Mouse (Mus musculus): ENCODE measurements around the gene Scrn1.

The Scrn1 gene

GRCm38 (mm10) chr6:54475926-54476667 lies 90.2 kb downstream of the Scrn1 start:
- DNase-seq (ENCODE audit: low read depth): no peak

- DNase-seq (ENCODE audit: low read depth): no peak
Observed at GRCm38 (mm10) chr6:54472846-54473715, 93.2 kb downstream of the Scrn1 start.

- DNase-seq (ENCODE audit: low read depth): no peak
Observed at GRCm38 (mm10) chr6:54471866-54472265, 94.4 kb downstream of the Scrn1 start.

- no peak for DNase-seq (ENCODE audit: low read depth)
Observed at GRCm38 (mm10) chr6:54467371-54467770, 98.9 kb downstream of the Scrn1 start.

GRCm38 (mm10) chr6:54464926-54465325 lies 101.4 kb downstream of the Scrn1 start:
- DNase-seq (ENCODE audit: low read depth): no peak

GRCm38 (mm10) chr6:54463701-54464458 lies 102.4 kb downstream of the Scrn1 start:
- DNase-seq (ENCODE audit: low read depth): no peak

- DNase-seq (ENCODE audit: low read depth): no peak
Observed at GRCm38 (mm10) chr6:54462766-54463165, 103.5 kb downstream of the Scrn1 start.

GRCm38 (mm10) chr6:54460915-54461671 lies 105.2 kb downstream of the Scrn1 start:
- no peak for DNase-seq (ENCODE audit: low read depth)

GRCm38 (mm10) chr6:54460172-54460914 lies 105.9 kb downstream of the Scrn1 start:
- no peak for DNase-seq (ENCODE audit: low read depth)

GRCm38 (mm10) chr6:54459661-54460060 lies 106.6 kb downstream of the Scrn1 start:
- no peak for DNase-seq (ENCODE audit: low read depth)

Measured in 416B (cell line).